Mouse (Mus musculus): Measurements from ENCODE around the gene Ankzf1. TPM values are rescaled to one million over a fixed set of nuclear protein-coding genes. Genes with fewer than 3 reads are reported as not detected.

Gene Ankzf1
- 29.2 and 30.1 TPM in 2 replicates for polyA plus RNA-seq (2015; fragmentation: Nextera tagmentation; extraction: Ambion mirVana)

DNA sequence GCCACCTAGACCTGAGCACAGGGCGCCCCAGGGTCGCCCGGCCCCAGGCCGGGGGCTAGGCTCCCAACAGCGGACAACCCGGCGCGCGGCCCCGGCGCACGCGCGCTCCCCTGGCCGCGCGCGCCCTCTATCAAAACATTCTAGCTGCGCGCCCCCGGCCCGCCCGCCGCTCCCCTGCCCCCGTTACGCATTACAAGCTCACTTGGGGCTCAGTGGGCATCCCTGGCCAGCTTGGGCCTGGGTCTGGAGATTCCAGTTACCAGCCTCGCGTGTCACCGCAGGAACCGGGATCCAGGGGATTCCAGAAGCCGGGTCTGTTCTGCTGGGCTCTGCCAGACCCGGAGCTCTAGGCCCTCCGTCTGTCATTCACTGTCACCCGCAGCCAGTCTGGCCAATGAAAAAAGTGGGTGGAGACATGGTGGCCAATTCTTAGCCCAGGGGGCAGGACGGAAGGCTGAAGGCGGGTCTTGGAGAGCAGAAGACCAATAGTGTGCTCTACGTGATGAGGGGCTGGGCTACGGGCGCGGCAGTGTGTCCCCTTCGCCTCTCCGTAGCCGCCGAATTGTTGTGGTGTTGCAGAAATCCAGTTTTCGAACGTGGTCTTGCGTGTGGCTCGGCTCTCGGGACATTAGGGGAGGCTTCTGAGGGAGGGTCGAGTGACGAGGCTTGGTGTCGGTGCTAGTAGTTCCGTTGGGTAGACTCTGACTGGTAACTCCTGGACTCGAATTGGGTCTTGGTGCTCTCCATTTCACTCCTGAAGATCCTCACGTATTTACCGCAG, at the start of gene Ankzf1, which contains the start of gene Atg9a:
Gene Ankzf1 (plus strand): TSS at position 530 of the 781 bp plus-strand sequence.
Gene Atg9a (minus strand): TSS at position 575 of the 781 bp plus-strand sequence.
- Histone ChIP-seq H3K36me3 (ENCODE audit: insufficient read depth, low read length) (peaks cover 25% of the 10 kb centered on the region), H3K4me1 (ENCODE audit: insufficient read depth, low read length) (peaks cover 23% of the 10 kb centered on the region), H3K27ac (ENCODE audit: low read length) (peak within 1 kb of the TSS; percentile 94), H3K9ac (replicated peaks; ENCODE audit: low read length) (peak within 1 kb of the TSS; percentile 90), H3K4me3 (ENCODE audit: low read length) (peak within 1 kb of the TSS; percentile 86), H3K4me2 (replicated peaks; ENCODE audit: low read depth, low read length) (peak within 1 kb of the TSS; percentile 92), H3K27me3 (ENCODE audit: insufficient read depth, low read length) (no peaks in the 10 kb centered on the region), H3K9me3 (ENCODE audit: low read length) (no peaks in the 10 kb centered on the region)
- ATAC-seq (ENCODE audit: low FRiP score, low TSS enrichment) = peak; percentile 99
- under 1% methylated on average over 55 of the region's 56 CpGs for WGBS

DNA sequence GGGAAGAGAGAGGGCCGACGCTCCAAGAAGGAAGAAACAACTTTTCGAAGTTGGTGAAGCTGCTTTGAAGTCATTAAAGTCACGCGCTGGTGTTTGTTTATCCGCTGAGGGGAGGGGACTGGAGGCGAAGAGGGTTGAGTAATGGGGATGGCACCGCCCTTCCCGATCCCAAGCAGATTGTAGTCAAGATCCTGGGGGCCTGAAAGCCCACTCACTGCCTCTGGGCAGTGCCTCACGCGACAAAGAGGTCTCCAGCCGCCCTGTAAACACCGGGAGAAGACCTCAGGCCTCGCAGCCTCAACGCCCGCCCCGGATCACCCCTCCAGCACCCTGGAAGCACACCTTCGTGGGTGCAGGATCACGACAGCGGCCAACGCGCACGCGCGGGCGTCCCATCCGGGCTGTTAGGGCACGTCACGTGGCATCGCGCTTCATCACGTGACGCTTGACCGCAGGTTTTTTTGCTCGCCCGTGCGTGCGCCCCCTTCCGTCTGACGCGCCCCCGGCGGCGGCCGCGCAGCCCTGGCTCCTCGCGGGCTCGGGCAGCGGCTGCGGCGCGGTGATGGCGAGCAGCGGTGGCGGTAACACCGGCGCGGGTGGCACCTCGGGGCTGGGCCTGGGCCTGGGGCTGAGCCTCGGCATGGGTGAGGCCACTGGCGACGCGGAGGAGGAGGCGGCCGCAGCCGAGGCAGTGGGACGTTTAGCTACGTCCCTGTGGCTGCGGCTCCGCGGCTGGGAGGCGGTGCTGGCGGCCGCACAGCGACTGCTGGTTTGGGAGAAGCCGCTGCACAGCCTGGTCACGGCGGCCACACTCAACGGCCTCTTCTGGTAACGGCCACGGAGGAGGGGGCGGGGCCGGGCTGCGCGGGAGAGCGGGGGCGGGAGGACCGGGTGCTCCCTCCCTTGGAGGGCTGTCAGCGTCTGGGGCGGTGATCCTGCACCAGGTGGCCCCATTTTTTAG, 49.4 kb upstream of the Ankzf1 start, which contains the start of the genes Cnppd1 and Retreg2:
Gene Cnppd1 (minus strand): TSS at position 411 of the 961 bp plus-strand sequence.
Gene Retreg2 (plus strand): TSS at position 478 of the 961 bp plus-strand sequence.
- ATAC-seq (ENCODE audit: low FRiP score, low TSS enrichment) = peak; percentile 88
- under 1% methylated on average over 84 of the region's 91 CpGs for WGBS

DNA sequence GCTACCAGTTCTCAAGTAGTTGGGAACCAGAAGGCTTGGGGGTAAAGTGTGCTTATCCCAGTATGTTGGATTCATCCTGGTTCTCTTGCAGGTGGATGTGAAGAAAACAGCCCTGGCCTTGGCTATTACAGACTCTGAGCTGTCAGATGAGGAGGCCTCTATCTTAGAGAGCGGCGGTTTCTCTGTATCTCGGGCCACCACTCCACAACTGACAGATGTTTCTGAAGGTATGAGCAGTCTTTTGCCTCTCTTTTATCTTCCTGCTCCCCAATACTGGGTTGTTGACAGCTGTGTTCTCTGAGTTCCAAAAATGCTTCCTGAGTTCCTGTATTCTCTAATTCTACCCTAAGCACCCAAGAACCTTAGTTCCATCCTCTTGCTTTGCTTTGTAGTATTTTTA, 46.4 kb upstream of the Ankzf1 start:
- no peak for ATAC-seq (ENCODE audit: low FRiP score, low TSS enrichment)
- H3K4me3 ChIP-seq (ENCODE audit: low read length) = no peak overlapping the region
- no peak overlapping the region for H3K27ac ChIP-seq (ENCODE audit: low read length)
- no peak overlapping the region for H3K9ac ChIP-seq (replicated peaks; ENCODE audit: low read length)
- H3K9me3 ChIP-seq (ENCODE audit: low read length) = no peaks in the 10 kb centered on the region
- H3K27me3 ChIP-seq (ENCODE audit: insufficient read depth, low read length) = no peaks in the 10 kb centered on the region
- WGBS = 95% methylated on average over 3 of the region's 3 CpGs
- peaks cover 14% of the 10 kb centered on the region for H3K4me1 ChIP-seq (ENCODE audit: insufficient read depth, low read length)
- no peak overlapping the region for H3K4me2 ChIP-seq (replicated peaks; ENCODE audit: low read depth, low read length)
- peaks cover 36% of the 10 kb centered on the region for H3K36me3 ChIP-seq (ENCODE audit: insufficient read depth, low read length)

More for the DNA sequence above, 49.4 kb upstream of the Ankzf1 start, which contains the start of the genes Cnppd1 and Retreg2:
- no peaks in the 10 kb centered on the region for H3K27me3 ChIP-seq (ENCODE audit: insufficient read depth, low read length)
- peaks cover 44% of the 10 kb centered on the region for H3K36me3 ChIP-seq (ENCODE audit: insufficient read depth, low read length)
- peak within 1 kb of the TSS; percentile 94 for H3K4me2 ChIP-seq (replicated peaks; ENCODE audit: low read depth, low read length)
- H3K27ac ChIP-seq (ENCODE audit: low read length) = peak within 1 kb of the TSS; percentile 98
- peak within 1 kb of the TSS; percentile 90 for H3K4me3 ChIP-seq (ENCODE audit: low read length)
- H3K4me1 ChIP-seq (ENCODE audit: insufficient read depth, low read length) = peaks cover 16% of the 10 kb centered on the region
- H3K9ac ChIP-seq (replicated peaks; ENCODE audit: low read length) = peak within 1 kb of the TSS; percentile 94
- H3K9me3 ChIP-seq (ENCODE audit: low read length) = no peaks in the 10 kb centered on the region

DNA sequence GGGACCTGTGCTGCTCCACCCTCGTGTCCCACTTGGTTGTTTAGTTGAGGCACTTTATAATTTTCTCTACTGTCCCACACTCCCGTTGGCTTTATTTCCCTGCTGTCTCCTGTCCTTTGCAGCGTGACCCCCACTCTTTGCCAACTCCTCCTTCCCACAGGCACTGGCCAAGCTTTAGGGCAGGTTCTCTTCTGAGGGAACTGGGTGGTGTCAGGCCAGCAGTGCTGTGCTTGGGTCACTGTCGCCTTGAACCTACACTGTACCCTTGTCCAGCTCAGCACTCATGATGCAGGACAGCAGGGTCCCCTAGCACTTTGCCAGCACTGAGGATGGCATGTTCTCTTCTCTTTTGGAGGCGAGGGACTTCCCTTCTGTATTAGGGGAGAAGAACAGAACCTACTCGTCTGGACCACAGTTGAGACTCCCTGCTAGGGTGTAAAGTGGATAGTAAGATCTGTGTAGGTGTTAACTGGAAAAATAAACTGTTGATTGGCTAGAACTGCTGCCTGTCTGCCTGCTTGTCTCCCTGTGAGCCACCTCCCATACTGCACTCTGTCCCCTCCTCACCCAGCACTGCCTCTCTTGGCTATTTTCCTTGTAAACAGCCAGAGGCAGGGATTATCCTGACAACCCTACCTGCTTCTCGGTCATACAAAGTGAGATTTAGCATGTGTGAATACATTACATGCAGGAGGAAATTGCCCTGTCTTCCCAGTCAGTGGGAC, 44.4 kb upstream of the Ankzf1 start:
- Histone ChIP-seq H3K36me3 (ENCODE audit: insufficient read depth, low read length) (peaks cover 36% of the 10 kb centered on the region), H3K27ac (ENCODE audit: low read length) (no peak overlapping the region), H3K27me3 (ENCODE audit: insufficient read depth, low read length) (no peaks in the 10 kb centered on the region), H3K4me2 (replicated peaks; ENCODE audit: low read depth, low read length) (no peak overlapping the region), H3K4me3 (ENCODE audit: low read length) (no peak overlapping the region), H3K9me3 (ENCODE audit: low read length) (no peaks in the 10 kb centered on the region), H3K4me1 (ENCODE audit: insufficient read depth, low read length) (peaks cover 9% of the 10 kb centered on the region), H3K9ac (replicated peaks; ENCODE audit: low read length) (no peak overlapping the region)
- WGBS = 83% methylated on average over 7 of the region's 7 CpGs
- ATAC-seq (ENCODE audit: low FRiP score, low TSS enrichment) = no peak

DNA sequence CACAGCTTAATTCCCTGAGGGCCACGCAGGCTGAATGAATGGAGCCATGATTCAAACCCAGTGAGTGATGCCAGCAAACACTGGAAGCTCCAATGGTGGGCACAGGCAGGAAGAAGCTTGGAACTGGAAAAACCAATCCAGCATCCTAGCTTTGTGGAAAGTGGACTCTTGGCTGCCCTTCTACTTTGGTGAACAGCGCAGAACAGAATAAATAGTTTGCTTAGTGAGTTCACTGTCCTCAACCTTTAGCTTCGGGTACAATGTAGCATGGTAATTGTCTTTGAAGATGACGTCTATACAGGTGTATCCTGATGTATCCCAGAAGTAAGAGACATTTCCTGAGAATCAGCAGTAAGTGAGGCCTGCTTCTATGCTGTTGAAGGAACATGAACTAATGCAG, 43.2 kb upstream of the Ankzf1 start:
- no peak for ATAC-seq (ENCODE audit: low FRiP score, low TSS enrichment)
- peaks cover 4% of the 10 kb centered on the region for H3K4me1 ChIP-seq (ENCODE audit: insufficient read depth, low read length)
- H3K27ac ChIP-seq (ENCODE audit: low read length) = no peak overlapping the region
- H3K4me3 ChIP-seq (ENCODE audit: low read length) = no peak overlapping the region
- peaks cover 36% of the 10 kb centered on the region for H3K36me3 ChIP-seq (ENCODE audit: insufficient read depth, low read length)
- H3K9ac ChIP-seq (replicated peaks; ENCODE audit: low read length) = no peak overlapping the region
- H3K9me3 ChIP-seq (ENCODE audit: low read length) = no peaks in the 10 kb centered on the region
- WGBS = 89% methylated on average over 4 of the region's 4 CpGs
- no peaks in the 10 kb centered on the region for H3K27me3 ChIP-seq (ENCODE audit: insufficient read depth, low read length)
- H3K4me2 ChIP-seq (replicated peaks; ENCODE audit: low read depth, low read length) = no peak overlapping the region

DNA sequence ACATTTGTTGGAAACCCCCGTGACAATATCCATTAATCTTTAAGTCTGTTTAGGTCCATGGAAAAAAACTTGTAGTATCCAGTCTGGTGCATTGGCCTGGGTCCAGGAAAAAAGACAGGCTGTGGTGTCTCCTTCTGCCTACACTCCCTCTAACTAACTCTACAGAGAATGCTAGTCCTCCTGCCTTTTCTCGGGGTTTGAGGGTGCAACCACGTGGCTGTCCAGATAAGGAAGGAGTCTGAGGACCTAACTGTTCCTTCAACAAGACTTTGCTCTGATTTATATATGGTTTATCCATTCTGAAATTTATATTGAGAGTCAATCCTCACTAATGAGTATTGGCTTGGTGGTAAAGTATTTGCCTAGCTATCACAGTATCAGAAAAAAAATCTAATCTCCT, 36.1 kb upstream of the Ankzf1 start:
- no peak for ATAC-seq (ENCODE audit: low FRiP score, low TSS enrichment)
- Histone ChIP-seq H3K4me2 (replicated peaks; ENCODE audit: low read depth, low read length) (no peak overlapping the region), H3K4me3 (ENCODE audit: low read length) (no peak overlapping the region), H3K9ac (replicated peaks; ENCODE audit: low read length) (no peak overlapping the region), H3K36me3 (ENCODE audit: insufficient read depth, low read length) (no peaks in the 10 kb centered on the region), H3K4me1 (ENCODE audit: insufficient read depth, low read length) (no peaks in the 10 kb centered on the region), H3K27me3 (ENCODE audit: insufficient read depth, low read length) (no peaks in the 10 kb centered on the region), H3K9me3 (ENCODE audit: low read length) (no peaks in the 10 kb centered on the region), H3K27ac (ENCODE audit: low read length) (no peak overlapping the region)
- WGBS = 48% methylated on average over 3 of the region's 3 CpGs

DNA sequence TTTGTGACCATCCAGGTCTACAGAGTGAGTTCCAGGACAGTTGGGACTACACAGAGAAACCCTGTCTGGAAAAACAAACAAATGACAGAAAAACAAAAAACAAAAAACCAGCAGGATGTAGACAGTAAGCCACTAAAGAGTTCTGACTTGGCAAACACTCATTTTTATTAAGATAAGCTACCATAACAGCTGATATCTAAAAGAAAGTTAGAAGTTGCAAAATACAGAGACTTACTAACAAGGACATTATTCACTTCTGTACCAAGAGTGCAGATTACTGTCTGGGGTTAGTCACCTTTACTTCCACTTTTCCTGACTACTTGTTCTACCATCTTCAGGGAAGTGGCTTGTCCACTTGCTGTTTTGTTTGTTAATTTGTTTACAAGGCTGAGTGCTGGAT, 33.0 kb upstream of the Ankzf1 start:
- Histone ChIP-seq H3K4me1 (ENCODE audit: insufficient read depth, low read length) (no peaks in the 10 kb centered on the region), H3K27me3 (ENCODE audit: insufficient read depth, low read length) (no peaks in the 10 kb centered on the region; the same call in 1 of the 2 replicates), H3K9me3 (ENCODE audit: low read length) (no peaks in the 10 kb centered on the region; the same call in 1 of the 2 replicates), H3K36me3 (ENCODE audit: insufficient read depth, low read length) (no peaks in the 10 kb centered on the region), H3K4me2 (replicated peaks; ENCODE audit: low read depth, low read length) (no peak overlapping the region), H3K9ac (replicated peaks; ENCODE audit: low read length) (no peak overlapping the region), H3K27ac (ENCODE audit: low read length) (no peak overlapping the region), H3K4me3 (ENCODE audit: low read length) (no peak overlapping the region)
- ATAC-seq (ENCODE audit: low FRiP score, low TSS enrichment) = no peak

DNA sequence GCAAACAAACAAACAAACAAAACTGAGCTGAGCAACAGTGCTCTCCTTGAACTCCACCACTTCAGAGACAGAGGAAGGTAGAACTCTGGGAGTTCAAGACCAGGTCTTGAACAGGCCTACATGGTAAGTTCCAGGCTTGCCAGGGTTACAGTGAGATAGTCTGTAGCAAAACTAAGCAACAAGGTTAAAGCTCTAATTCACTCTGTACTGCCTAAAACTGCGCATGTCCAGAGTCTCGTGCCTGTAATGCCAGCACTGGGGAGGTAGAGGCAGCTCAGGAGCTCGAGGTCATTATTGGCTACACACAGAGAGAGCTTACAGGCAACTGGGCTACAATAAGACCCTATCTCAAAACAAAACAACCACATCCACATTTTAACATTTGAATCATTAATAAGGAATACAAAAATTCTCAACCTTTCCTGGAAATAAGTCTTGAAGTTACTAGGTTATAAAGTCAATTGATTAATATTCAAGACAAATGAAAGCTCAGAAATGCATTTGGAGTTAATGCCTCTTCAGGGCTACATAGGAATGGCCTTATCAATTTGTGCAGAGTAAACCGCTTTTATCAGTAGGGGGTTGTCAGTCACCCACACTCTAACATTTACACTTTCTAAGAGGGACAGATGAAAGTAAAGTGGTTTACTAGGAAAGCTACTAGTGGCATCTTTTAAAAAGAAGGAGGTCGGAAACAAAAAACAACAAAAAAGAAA, 32.3 kb upstream of the Ankzf1 start:
- Histone ChIP-seq H3K4me2 (replicated peaks; ENCODE audit: low read depth, low read length) (no peak overlapping the region), H3K36me3 (ENCODE audit: insufficient read depth, low read length) (no peaks in the 10 kb centered on the region), H3K9me3 (ENCODE audit: low read length) (no peaks in the 10 kb centered on the region; the same call in 1 of the 2 replicates), H3K27ac (ENCODE audit: low read length) (no peak overlapping the region), H3K9ac (replicated peaks; ENCODE audit: low read length) (no peak overlapping the region), H3K27me3 (ENCODE audit: insufficient read depth, low read length) (no peaks in the 10 kb centered on the region; the same call in 1 of the 2 replicates), H3K4me3 (ENCODE audit: low read length) (no peak overlapping the region), H3K4me1 (ENCODE audit: insufficient read depth, low read length) (no peaks in the 10 kb centered on the region)
- no peak for ATAC-seq (ENCODE audit: low FRiP score, low TSS enrichment)
- WGBS = 71% methylated on average over 5 of the region's 5 CpGs

DNA sequence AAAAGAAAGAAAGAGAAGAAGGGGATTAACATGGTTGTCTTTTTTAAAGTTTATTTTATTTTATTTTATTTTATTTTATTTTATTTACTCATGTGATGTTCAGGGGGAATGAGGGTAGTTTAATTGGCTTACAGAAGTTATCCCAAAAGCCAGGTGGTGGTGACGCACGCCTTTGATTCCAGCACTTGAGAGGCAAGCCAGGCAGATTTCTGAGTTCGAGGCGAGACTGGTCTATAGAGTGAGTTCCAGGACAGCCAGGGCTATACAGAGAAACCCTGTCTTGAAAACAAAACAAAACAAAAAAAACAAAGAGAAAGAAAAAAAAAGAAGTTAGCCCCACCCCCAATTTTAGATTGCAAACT, 31.7 kb upstream of the Ankzf1 start:
- Histone ChIP-seq H3K4me2 (replicated peaks; ENCODE audit: low read depth, low read length) (no peak overlapping the region), H3K9me3 (ENCODE audit: low read length) (no peaks in the 10 kb centered on the region; the same call in 1 of the 2 replicates), H3K27me3 (ENCODE audit: insufficient read depth, low read length) (no peaks in the 10 kb centered on the region; the same call in 1 of the 2 replicates), H3K27ac (ENCODE audit: low read length) (no peak overlapping the region), H3K4me1 (ENCODE audit: insufficient read depth, low read length) (no peaks in the 10 kb centered on the region), H3K4me3 (ENCODE audit: low read length) (no peak overlapping the region), H3K36me3 (ENCODE audit: insufficient read depth, low read length) (no peaks in the 10 kb centered on the region), H3K9ac (replicated peaks; ENCODE audit: low read length) (no peak overlapping the region)
- 84% methylated on average over 4 of the region's 4 CpGs for WGBS
- no peak for ATAC-seq (ENCODE audit: low FRiP score, low TSS enrichment)
